Mouse (Mus musculus) brain, adult 2 months (tissue): ENCODE results near the gene Galnt10.

Experiments
- DNase-seq: peaks from one replicate; pipeline ENCODE4 v3.0.0; 2011; ENCODE audit warnings: low read depth, low spot score

The Galnt10 gene

GRCm38 (mm10) chr11:57658751-57659150 lies 13.5 kb downstream of the Galnt10 start:
- no peak for DNase-seq

DNA sequence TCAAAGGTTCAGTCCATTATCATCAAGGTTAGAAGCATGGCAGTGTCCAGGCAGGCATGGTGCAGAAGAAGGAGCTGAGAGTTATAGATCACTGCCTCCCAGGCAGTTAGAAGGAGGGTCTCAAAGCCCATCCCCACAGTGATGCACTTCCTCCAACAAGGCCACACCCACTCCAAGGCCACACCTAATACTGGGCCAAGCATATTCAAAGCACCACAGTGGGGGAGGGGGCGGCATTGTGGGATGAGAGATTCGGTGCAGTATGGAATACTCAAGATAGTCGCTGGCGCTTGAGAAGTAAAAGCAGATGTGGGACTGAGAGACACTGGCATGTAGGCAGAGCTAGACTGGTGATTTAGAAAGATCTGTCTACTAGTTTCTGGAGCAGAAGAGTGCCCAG lies 14.9 kb downstream of the Galnt10 start:
- DNase-seq: no peak

GRCm38 (mm10) chr11:57660814-57661213 lies 15.6 kb downstream of the Galnt10 start:
- DNase-seq: no peak

GRCm38 (mm10) chr11:57661492-57662229 lies 16.4 kb downstream of the Galnt10 start:
- no peak for DNase-seq

DNA sequence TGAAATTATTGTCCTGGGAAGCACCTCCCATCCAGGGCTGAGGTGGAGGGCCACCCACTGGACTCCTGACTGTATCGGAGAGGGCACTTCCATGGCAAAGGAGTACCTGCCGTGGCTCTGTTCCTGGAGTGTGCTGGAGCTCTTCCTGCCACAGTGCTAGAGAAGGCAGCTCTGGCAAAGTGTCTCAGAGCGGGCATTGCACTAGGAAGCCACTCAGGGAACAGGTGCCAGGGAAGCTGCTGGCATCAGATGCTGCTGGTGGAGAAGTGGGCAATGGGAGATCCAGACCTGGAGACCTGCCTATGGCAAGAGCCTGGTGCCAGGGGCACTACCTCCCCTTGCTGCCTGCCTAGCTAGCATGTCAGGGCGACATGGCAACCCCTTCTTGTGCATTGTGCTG lies 17.0 kb downstream of the Galnt10 start:
- no peak for DNase-seq

DNA sequence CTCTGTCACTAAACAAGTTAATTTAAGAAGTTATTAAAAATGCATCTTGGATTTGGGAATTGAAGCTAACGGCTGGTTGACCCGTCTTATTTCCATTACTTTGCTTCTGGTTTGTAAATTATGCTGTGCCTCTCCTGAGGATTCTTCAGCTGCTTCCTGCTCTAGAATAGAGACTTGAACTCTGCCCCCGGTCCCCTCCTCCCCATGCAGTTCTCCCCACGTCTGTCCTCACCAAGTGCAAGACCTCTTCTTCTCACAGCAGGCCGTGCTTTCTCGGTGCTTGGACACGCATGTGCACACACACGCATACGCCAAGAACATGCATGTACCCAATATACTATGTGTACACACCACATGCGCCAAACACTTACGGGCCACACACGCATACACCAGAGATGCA lies 18.0 kb downstream of the Galnt10 start:
- DNase-seq: no peak

GRCm38 (mm10) chr11:57664741-57665140 lies 19.5 kb downstream of the Galnt10 start:
- no peak for DNase-seq

- DNase-seq: no peak
Observed at GRCm38 (mm10) chr11:57668271-57668670, 23.0 kb downstream of the Galnt10 start.

DNA sequence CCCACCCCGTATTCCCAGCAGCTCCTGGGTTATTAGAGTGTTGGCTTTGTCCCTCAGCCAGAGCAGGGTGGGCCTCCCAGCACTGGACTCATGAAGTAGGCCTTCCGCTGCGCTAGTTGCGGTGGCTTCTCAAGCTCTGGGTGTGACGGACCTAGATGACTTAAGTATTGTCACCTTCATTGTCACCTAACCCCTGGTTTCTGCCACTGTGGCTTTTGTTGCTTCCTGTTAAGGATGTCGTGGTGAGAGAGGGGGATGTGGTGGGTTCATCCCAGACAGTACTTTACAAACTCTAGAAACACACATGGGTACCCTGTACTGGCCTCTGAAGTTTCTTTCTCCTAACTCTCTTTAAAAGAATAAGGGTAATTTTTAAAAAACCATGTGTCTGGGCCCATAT lies 24.3 kb downstream of the Galnt10 start:
- no peak for DNase-seq

DNA sequence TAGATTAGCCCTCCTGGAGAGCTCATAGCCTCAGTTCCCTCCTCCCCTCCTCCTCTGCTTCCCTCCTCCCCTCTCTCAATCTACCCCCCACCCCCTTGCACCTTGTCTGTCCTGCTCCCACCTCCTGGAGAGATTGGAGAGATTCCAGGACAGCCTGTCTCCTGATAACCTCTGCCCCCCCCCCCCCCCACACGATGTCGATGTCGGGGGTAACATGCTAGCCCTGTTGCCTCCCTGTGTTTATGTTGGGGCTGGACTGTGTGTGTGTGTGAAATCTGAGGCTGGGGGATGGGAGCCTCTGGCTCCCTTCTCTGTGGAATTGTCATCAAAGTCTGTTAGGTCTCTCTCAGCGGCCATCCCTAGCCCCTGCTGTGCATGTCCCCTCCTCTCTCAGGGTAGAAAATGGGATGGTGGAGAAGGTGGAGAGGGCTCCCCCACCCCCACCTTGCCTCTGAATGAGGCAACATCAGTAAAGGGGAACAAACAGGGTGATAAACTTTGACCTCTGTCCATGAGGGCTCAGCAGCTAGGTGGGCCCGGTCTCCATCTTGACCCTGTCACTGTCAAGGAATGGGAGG lies 26.0 kb downstream of the Galnt10 start:
- no peak for DNase-seq

DNA sequence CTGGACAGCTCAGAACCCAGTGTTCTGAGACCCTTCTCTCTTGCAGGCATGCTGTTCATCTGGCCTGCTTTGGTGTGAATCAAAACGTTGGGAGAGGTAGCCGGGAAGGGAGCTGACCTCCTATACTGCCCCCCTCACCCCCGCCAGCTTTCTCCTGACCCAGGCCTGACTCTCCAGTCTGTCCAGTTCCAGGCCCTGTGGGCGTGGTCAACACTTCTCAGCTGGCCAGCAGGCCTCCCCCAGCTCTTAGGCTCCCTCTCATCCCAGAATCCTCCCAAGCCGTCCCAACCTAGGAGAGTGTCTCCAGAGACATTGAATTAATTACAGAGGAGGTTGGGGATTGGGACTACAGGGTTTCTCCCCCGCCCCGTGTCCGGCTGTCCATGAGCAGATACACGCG lies 26.6 kb downstream of the Galnt10 start:
- DNase-seq: no peak

GRCm38 (mm10) chr11:57672995-57673394 lies 27.8 kb downstream of the Galnt10 start:
- DNase-seq: peak; percentile 29

GRCm38 (mm10) chr11:57673977-57674687 lies 28.9 kb downstream of the Galnt10 start:
- DNase-seq: peak; percentile 77

DNA sequence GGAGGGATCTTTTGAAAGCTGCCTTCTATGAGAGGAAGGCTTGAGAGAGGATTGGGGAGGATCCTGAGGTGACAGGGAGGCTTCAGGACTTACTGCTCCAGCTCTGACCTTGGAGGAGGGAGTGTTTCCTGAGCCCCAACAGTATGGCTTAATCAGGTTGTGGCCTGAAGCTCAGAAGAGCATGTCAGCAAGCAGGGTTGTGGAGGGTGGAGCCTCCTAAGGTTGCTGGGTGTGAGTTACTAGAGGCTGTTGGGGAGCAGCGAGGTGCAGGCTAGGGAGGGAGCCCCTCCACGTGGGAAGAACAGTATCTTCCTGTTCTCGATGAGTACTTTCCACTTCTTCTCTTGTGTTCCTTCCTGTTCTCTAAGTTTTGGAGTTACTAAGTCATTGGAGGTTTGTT lies 32.0 kb downstream of the Galnt10 start:
- no peak for DNase-seq

GRCm38 (mm10) chr11:57682589-57682988 lies 37.3 kb downstream of the Galnt10 start:
- no peak for DNase-seq

- DNase-seq: peak; percentile 61
Observed at GRCm38 (mm10) chr11:57683125-57683524, 37.9 kb downstream of the Galnt10 start.

- no peak for DNase-seq
Observed at GRCm38 (mm10) chr11:57683931-57684330, 38.7 kb downstream of the Galnt10 start.

- no peak for DNase-seq
Observed at GRCm38 (mm10) chr11:57684891-57685290, 39.6 kb downstream of the Galnt10 start.

DNA sequence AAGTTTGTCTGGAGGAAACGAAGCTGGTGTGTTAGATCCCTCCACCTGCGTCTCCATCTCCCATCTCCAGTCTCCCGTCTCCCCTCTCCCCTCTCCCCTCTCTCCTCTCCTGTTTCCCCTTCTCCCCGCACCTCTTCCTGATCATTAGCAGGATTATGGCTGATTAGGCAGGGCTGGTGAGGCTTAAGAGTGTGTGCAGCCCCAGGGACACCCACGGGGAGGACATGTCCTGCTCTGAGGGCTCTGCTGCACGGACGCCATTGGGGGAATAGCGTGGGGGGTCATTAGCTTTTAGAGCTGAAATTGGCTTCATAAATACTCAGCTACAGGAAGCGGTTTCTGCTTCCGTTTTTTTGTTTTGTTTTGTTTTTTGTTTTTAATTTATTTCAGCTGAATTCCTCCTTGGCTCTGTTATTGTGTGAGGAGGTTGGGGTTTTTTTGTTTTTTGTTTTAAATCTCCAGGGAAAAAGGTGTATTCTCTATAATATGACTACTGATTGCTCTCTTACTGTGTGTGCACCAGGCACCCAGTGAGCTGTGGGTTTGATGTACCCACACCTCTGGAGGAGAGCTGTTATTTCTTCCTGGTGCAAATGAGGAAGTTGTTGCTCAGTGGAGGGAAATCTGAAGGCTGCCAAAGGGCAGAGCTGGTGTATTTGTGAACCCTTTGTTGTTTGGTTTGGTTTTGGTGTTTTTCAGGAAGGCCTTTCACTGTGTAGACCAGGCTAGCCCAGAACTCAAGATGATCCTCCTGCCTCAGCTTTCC lies 40.6 kb downstream of the Galnt10 start:
- DNase-seq: no peak

- no peak for DNase-seq
Observed at GRCm38 (mm10) chr11:57686797-57687196, 41.6 kb downstream of the Galnt10 start.

GRCm38 (mm10) chr11:57687258-57687657 lies 42.0 kb downstream of the Galnt10 start:
- DNase-seq: no peak
